Mouse (Mus musculus) stomach, embryonic 14.5 days (tissue): ENCODE results near the gene Blm. TPM values are rescaled to one million over a fixed set of nuclear protein-coding genes. Genes with fewer than 3 reads are reported as not detected.

Experiments used
- ATAC-seq: fragments of 200-750 bp; cut with Nextera tagmentation; 2 replicates; pipeline ENCODE4 v1.8.0; 2017; ENCODE audit warnings: low read depth, moderate TSS enrichment; ENCODE audit not compliant: insufficient number of reproducible peaks, insufficient read depth, low FRiP score
- H3K27ac ChIP-seq: fragments of 300-500 bp; sonication (generic); 2 replicates; pipeline ENCODE4 v1.5.1; 2014; ENCODE audit warnings: mild to moderate bottlenecking, low read length, moderate library complexity, mixed read lengths
- H3K27me3 ChIP-seq: fragments of 300-500 bp; sonication (generic); 2 replicates; pipeline ENCODE4 v1.6.1; 2014; ENCODE audit warnings: low read length, control low read depth, mixed read lengths; ENCODE audit not compliant: control insufficient read depth, insufficient read depth
- H3K36me3 ChIP-seq: fragments of 300-500 bp; sonication (generic); 2 replicates; pipeline ENCODE4 v1.6.1; 2014; ENCODE audit warnings: mild to moderate bottlenecking, control low read depth, low read length, moderate library complexity, mixed read lengths; ENCODE audit not compliant: control insufficient read depth, insufficient read depth
- H3K4me1 ChIP-seq: fragments of 300-500 bp; sonication (generic); 2 replicates; pipeline ENCODE4 v1.6.1; 2014; ENCODE audit warnings: low read length, control low read depth, mixed read lengths; ENCODE audit not compliant: control insufficient read depth, insufficient read depth
- H3K4me2 ChIP-seq: fragments of 300-500 bp; sonication (generic); replicated peaks from 2 replicates; pipeline ENCODE4 v1.6.1; 2014; ENCODE audit warnings: low read depth, low read length, control low read depth
- H3K4me3 ChIP-seq: fragments of 300-500 bp; sonication (generic); 2 replicates; pipeline ENCODE4 v1.5.1; 2014; ENCODE audit warnings: low read depth, low read length, control low read depth
- H3K9ac ChIP-seq: fragments of 300-500 bp; sonication (generic); replicated peaks from 2 replicates; pipeline ENCODE4 v1.6.1; 2014; ENCODE audit warnings: low read depth, mild to moderate bottlenecking, control low read depth, low read length, moderate library complexity, mixed read lengths
- H3K9me3 ChIP-seq: fragments of 300-500 bp; sonication (generic); 2 replicates; pipeline ENCODE4 v1.6.1; 2016; ENCODE audit warnings: low read depth, low read length, control low read depth; ENCODE audit not compliant: control insufficient read depth
- WGBS: fragments of 180-500 bp; shearing (Covaris S2); extraction: QIAGEN DNeasy Blood & Tissue Kit; methylation state at CpG from one replicate; pipeline ENCODE4 v1.1.7; 2014; 5-methylcytosine and 5-hydroxymethylcytosine counted together
- polyA plus RNA-seq: library from polyadenylated mRNA; unstranded; fragments of >200 nt; fragmentation: Nextera tagmentation; extraction: Ambion mirVana; gene quantifications from 2 replicates; pipeline ENCODE4 v1.2.1, GENCODE M21; 2014

Blm gene
- polyA plus RNA-seq, 1 experiment from 2014 or later, result 24.0 TPM

DNA sequence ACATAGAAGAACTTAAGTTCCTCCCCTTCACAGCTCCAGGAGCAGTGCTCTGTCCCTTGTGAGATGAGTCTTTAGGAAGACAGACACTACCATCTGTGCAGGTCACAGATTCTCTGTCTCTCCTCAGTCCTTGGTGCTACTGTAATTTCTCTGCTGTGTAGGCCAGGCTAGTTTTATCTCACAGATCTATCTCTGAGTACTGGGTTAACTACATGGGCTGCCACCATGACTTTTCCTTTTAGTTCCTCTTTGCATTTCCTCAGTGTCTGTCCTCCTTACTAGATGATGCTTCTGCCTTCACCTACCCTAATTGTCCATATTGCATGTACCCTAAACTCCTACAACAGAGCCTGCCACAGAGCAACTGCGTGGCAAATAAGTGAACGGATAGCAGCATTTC is 67.6 kb downstream of the Blm start:
- Histone ChIP-seq H3K9ac (no peak overlapping the region), H3K4me2 (no peak overlapping the region), H3K27ac (no peak overlapping the region), H3K9me3 (no peaks in the 10 kb centered on the region), H3K4me3 (no peak overlapping the region), H3K4me1 (no peaks in the 10 kb centered on the region), H3K27me3 (no peaks in the 10 kb centered on the region), H3K36me3 (peaks cover 24% of the 10 kb centered on the region; the same call in 1 of the 2 replicates)
- no peak for ATAC-seq
- WGBS, result 98% methylated on average over 2 of the region's 2 CpGs

GRCm38 (mm10) chr7:80464831-80465230 is 70.1 kb downstream of the Blm start:
- Histone ChIP-seq H3K36me3 (peaks cover 23% of the 10 kb centered on the region), H3K9ac (no peak overlapping the region), H3K27me3 (no peaks in the 10 kb centered on the region), H3K4me1 (no peaks in the 10 kb centered on the region), H3K27ac (no peak overlapping the region), H3K4me3 (no peak overlapping the region), H3K4me2 (no peak overlapping the region), H3K9me3 (no peaks in the 10 kb centered on the region)
- WGBS, result 71% methylated on average over 5 of the region's 5 CpGs
- no peak for ATAC-seq

GRCm38 (mm10) chr7:80461891-80462290 is 73.0 kb downstream of the Blm start:
- peaks cover 5% of the 10 kb centered on the region; the same call in 1 of the 2 replicates for H3K4me1 ChIP-seq

DNA sequence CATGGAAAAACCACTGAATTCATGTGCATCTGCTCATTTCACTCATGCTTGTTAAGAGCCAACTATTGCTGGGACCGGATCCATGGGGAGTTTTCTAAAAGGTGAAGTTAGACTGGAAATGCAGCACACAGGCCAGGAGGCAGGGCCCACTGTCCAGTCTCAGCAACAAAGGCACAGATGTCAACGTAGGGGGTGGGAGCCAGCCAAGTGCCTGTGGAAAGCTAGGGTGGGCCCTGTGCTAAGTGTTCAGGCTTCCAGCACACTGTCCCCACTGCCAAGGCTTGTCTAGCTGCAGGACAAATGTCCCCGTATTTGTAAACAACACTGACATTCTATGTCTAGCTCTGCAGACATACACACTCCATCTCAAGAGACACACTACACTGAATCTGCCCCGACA is 74.0 kb downstream of the Blm start:
- Histone ChIP-seq H3K27ac (no peak overlapping the region), H3K4me1 (peaks cover 5% of the 10 kb centered on the region; the same call in 1 of the 2 replicates), H3K4me2 (no peak overlapping the region), H3K36me3 (peaks cover 10% of the 10 kb centered on the region), H3K9me3 (no peaks in the 10 kb centered on the region), H3K27me3 (no peaks in the 10 kb centered on the region), H3K9ac (no peak overlapping the region), H3K4me3 (no peak overlapping the region)
- WGBS, result 93% methylated on average over 4 of the region's 4 CpGs
- ATAC-seq, result no peak

More at GRCm38 (mm10) chr7:80461891-80462290, 73.0 kb downstream of the Blm start:
- Histone ChIP-seq H3K36me3 (peaks cover 11% of the 10 kb centered on the region), H3K4me3 (no peak overlapping the region), H3K9me3 (no peaks in the 10 kb centered on the region), H3K4me2 (no peak overlapping the region), H3K27me3 (no peaks in the 10 kb centered on the region), H3K9ac (no peak overlapping the region), H3K27ac (no peak overlapping the region)
- no peak for ATAC-seq
- 74% methylated on average over 7 of the region's 7 CpGs for WGBS

DNA sequence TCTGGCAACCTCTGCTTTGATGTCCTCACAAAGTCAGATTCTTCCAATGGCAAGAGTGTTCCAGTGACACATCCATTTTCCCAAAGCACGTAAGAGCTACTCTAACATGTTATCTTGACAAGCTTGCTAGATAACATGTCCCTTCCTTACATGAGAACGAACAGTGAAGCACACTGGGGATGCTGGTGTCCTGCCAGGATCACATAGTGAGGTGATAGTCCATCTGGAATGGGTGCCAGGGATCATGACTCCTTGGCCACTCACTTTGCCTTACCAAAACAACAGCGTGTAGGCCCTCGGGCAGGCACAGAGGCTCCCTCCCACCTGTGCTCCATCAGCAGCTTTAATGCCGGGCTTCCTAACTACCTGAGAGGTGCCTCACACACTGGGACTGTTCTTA is 74.7 kb downstream of the Blm start:
- Histone ChIP-seq H3K9ac (no peak overlapping the region), H3K4me3 (no peak overlapping the region), H3K27ac (no peak overlapping the region), H3K4me1 (peaks cover 5% of the 10 kb centered on the region; the same call in 1 of the 2 replicates), H3K36me3 (peaks cover 6% of the 10 kb centered on the region), H3K27me3 (no peaks in the 10 kb centered on the region), H3K9me3 (no peaks in the 10 kb centered on the region), H3K4me2 (no peak overlapping the region)
- no peak for ATAC-seq
- WGBS, result 88% methylated on average over 5 of the region's 5 CpGs

DNA sequence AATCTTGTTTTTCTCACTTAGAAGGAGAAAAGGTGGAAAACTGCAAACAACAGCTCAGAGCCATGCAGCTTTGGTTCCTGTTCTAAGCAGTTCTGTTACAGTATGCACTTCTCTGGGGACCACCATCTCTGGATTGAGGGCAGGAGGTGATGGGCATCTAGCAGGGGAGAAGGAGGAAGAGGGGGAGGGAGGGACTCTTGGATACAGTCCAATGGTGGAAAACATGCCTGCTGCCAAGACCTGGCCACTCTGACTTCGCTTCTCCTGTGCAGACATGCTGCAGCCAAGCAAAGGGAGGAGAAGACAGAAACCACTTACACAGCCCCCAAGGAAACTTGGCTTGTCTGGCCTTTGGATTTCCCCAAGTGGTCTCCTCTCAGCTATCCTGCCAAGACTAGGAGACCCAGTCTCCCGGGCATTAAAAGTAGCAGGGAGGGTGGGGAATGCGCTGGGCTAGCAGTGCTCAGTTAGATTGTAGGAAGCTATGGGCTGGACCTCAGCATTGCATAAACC is 77.0 kb downstream of the Blm start:
- Histone ChIP-seq H3K27me3 (no peaks in the 10 kb centered on the region), H3K9ac (no peak overlapping the region), H3K27ac (no peak overlapping the region), H3K4me3 (no peak overlapping the region), H3K36me3 (peaks cover 7% of the 10 kb centered on the region), H3K4me2 (no peak overlapping the region), H3K9me3 (no peaks in the 10 kb centered on the region), H3K4me1 (peaks cover 5% of the 10 kb centered on the region; the same call in 1 of the 2 replicates)
- no peak for ATAC-seq
- WGBS, result 62% methylated on average over 3 of the region's 3 CpGs

- H3K36me3 ChIP-seq, result peaks cover 9% of the 10 kb centered on the region
- no peaks in the 10 kb centered on the region for H3K9me3 ChIP-seq
- H3K4me3 ChIP-seq, result no peak overlapping the region
- H3K27me3 ChIP-seq, result no peaks in the 10 kb centered on the region
- H3K9ac ChIP-seq, result no peak overlapping the region
- peaks cover 5% of the 10 kb centered on the region; the same call in 1 of the 2 replicates for H3K4me1 ChIP-seq
- H3K4me2 ChIP-seq, result no peak overlapping the region
- peak overlapping the region; percentile 33; the same call in 1 of the 2 replicates for H3K27ac ChIP-seq
- no peak for ATAC-seq
- 65% methylated on average over 6 of the region's 6 CpGs for whole genome bisulfite sequencing
Observed at GRCm38 (mm10) chr7:80457241-80457640, 77.7 kb downstream of the Blm start.

GRCm38 (mm10) chr7:80456327-80456726 is 78.6 kb downstream of the Blm start:
- Histone ChIP-seq H3K27ac (no peak overlapping the region), H3K36me3 (peaks cover 14% of the 10 kb centered on the region), H3K4me2 (no peak overlapping the region), H3K27me3 (no peaks in the 10 kb centered on the region), H3K9ac (no peak overlapping the region), H3K4me3 (no peak overlapping the region), H3K9me3 (no peaks in the 10 kb centered on the region), H3K4me1 (peaks cover 5% of the 10 kb centered on the region; the same call in 1 of the 2 replicates)
- no peak for ATAC-seq
- 56% methylated on average over 6 of the region's 6 CpGs for WGBS
